Mouse (Mus musculus) hindbrain, embryonic 15.5 days (tissue): ENCODE data around the gene Fam171a2. TPM values are rescaled to one million over a fixed set of nuclear protein-coding genes. Genes with fewer than 3 reads are reported as not detected.

Experiments used
- ATAC-seq: fragments of 200-750 bp; cut with Nextera tagmentation; 2 replicates; pipeline ENCODE4 v1.8.0; 2017; ENCODE audit warnings: low read depth, moderate number of reproducible peaks, moderate TSS enrichment; ENCODE audit not compliant: low FRiP score
- H3K27ac ChIP-seq: fragments of 300-500 bp; sonication (generic); replicated peaks from 2 replicates; pipeline ENCODE4 v1.5.1; 2015; ENCODE audit warnings: mild to moderate bottlenecking, inconsistent platforms
- H3K27me3 ChIP-seq: fragments of 300-500 bp; sonication (generic); 2 replicates; pipeline ENCODE4 v1.6.1; 2015; ENCODE audit warnings: control low read depth, inconsistent platforms
- H3K36me3 ChIP-seq: fragments of 300-500 bp; sonication (generic); 2 replicates; pipeline ENCODE4 v1.6.1; 2015; ENCODE audit warnings: control low read depth, inconsistent platforms
- H3K4me1 ChIP-seq: fragments of 300-500 bp; sonication (generic); replicated peaks from 2 replicates; pipeline ENCODE4 v1.6.1; 2015; ENCODE audit warnings: control low read depth, inconsistent platforms
- H3K4me2 ChIP-seq: fragments of 300-500 bp; sonication (generic); 2 replicates; pipeline ENCODE4 v1.6.1; 2015; ENCODE audit warnings: moderate library complexity, mild to moderate bottlenecking, inconsistent platforms
- H3K4me3 ChIP-seq: fragments of 300-500 bp; sonication (generic); 2 replicates; pipeline ENCODE4 v1.5.1; 2015; ENCODE audit warnings: mild to moderate bottlenecking, inconsistent platforms
- H3K9ac ChIP-seq: fragments of 300-500 bp; sonication (generic); 2 replicates; pipeline ENCODE4 v1.6.1; 2015; ENCODE audit warnings: inconsistent platforms
- H3K9me3 ChIP-seq: fragments of 300-500 bp; sonication (generic); 2 replicates; pipeline ENCODE4 v1.6.1; 2016; ENCODE audit warnings: control low read depth, inconsistent platforms
- WGBS: fragments of 180-500 bp; shearing (Covaris S2); methylation state at CpG from one replicate; pipeline ENCODE4 v1.1.7; 2015; 5-methylcytosine and 5-hydroxymethylcytosine counted together
- polyA plus RNA-seq: library from polyadenylated mRNA; unstranded; fragments of >200 nt; fragmentation: Nextera tagmentation; extraction: Ambion mirVana; gene quantifications from 2 replicates; pipeline ENCODE4 v1.2.1, GENCODE M21; 2015

Fam171a2 gene
- polyA plus RNA-seq, result 29.3 and 30.7 TPM in 2 replicates

DNA sequence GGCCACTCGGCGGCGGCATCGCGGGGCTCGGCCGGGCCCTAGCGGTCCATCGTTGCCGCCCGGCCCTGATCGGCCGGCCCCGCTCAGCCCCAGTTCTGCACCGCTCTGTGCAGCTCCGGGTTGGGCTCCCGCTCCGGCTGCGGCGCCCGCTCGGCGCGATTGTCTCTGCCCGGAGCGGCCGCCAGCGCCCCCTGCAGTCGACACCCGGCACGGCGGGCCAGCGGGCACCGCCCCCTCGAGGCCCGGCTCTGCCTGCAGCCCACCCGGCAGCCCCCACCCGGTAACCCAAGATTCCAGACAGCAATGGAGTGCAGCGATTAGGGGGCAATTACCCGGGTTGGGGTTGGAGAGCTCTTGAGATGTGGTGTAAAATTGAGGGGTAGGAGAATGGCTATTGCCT lies at the start of gene Fam171a2:
TSS of gene Fam171a2 (minus strand) at position 186 of the 400 bp plus-strand sequence.
- H3K9me3 ChIP-seq, result no peaks in the 10 kb centered on the region
- H3K36me3 ChIP-seq, result peaks cover 12% of the 10 kb centered on the region
- 0 out of 2 replicates have a peak, but pooled peaks cover 3% of the 10 kb centered on the region for H3K27me3 ChIP-seq
- H3K4me3 ChIP-seq, result peak within 1 kb of the TSS; percentile 72
- H3K27ac ChIP-seq, result peak within 1 kb of the TSS; percentile 99
- WGBS, result under 1% methylated on average over 38 of the region's 40 CpGs
- peak within 1 kb of the TSS; percentile 65 for H3K4me2 ChIP-seq
- H3K9ac ChIP-seq, result peak within 1 kb of the TSS; percentile 97
- peaks cover 42% of the 10 kb centered on the region for H3K4me1 ChIP-seq
- ATAC-seq, result peak; percentile 74

DNA sequence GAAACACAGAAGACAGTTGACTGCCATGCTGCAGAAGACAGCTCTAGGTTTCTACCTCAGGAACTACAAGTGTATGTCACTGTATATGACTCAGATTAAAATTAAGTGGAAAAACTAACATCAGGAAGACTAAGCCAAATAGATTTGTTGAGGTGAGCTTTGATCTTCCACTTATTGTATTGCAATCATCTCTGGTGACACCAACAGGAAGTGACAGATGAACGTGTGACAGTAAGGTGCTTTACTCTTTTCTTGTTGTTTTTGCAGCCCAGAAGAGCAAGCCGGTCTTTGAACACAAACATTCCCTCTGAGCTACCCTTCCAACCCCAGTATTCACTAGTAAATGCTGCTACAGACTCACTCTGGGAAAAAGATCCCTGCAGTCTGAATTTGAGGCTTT lies 49.2 kb upstream of the Fam171a2 start:
- H3K27ac ChIP-seq, result no peak overlapping the region
- H3K4me2 ChIP-seq, result no peak overlapping the region
- H3K36me3 ChIP-seq, result peaks cover 46% of the 10 kb centered on the region
- H3K4me1 ChIP-seq, result no peaks in the 10 kb centered on the region
- H3K9ac ChIP-seq, result no peak overlapping the region
- H3K27me3 ChIP-seq, result no peaks in the 10 kb centered on the region
- H3K9me3 ChIP-seq, result no peaks in the 10 kb centered on the region
- no peak for ATAC-seq
- H3K4me3 ChIP-seq, result no peak overlapping the region
- WGBS, result 87% methylated on average over 2 of the region's 2 CpGs

DNA sequence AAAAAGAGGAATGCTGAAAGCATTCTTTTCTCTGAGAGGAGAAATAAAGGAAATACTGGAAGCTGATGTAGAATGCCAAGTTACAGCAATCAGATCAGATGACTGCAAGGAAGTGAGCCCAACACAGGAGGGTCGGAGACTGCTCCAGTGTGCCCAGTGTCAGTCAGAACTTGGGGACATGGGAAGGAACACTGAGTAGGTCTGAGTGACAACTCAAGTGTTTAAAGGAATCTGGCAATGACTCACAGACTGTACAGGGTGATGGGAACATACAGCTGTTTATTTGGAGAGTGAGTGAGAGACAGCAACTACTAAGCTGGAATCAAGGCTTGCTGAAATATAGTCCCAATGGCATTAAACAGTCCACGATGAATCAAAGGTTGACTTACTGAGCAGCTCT lies 48.7 kb upstream of the Fam171a2 start:
- H3K36me3 ChIP-seq, result peaks cover 47% of the 10 kb centered on the region
- 92% methylated on average over 2 of the region's 2 CpGs for WGBS

DNA sequence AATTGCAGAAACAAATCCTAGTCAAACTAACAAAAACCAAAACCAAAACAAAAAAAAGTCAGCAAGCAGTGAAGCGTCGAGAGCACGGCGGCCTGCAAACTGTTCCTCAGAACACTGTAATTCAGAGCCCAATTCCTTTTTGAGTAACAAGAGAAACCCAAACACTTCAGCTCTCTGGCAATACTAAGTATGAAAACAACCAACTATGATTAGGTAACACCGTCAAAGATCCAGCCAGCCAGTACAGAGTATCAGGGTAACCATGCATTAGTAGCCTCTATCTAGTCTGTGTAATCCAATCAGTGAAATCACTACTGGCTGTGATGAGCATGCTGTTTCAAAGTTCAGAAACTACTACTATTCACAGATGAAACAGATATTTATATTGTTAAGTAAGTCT lies 48.3 kb upstream of the Fam171a2 start:
- no peaks in the 10 kb centered on the region for H3K4me1 ChIP-seq
- ATAC-seq, result no peak

More for the DNA sequence above, 48.7 kb upstream of the Fam171a2 start:
- no peaks in the 10 kb centered on the region for H3K27me3 ChIP-seq
- H3K9ac ChIP-seq, result no peak overlapping the region
- no peaks in the 10 kb centered on the region for H3K4me1 ChIP-seq
- no peak overlapping the region for H3K4me2 ChIP-seq
- no peak for ATAC-seq
- no peak overlapping the region for H3K4me3 ChIP-seq
- no peak overlapping the region for H3K27ac ChIP-seq
- H3K9me3 ChIP-seq, result no peaks in the 10 kb centered on the region

DNA sequence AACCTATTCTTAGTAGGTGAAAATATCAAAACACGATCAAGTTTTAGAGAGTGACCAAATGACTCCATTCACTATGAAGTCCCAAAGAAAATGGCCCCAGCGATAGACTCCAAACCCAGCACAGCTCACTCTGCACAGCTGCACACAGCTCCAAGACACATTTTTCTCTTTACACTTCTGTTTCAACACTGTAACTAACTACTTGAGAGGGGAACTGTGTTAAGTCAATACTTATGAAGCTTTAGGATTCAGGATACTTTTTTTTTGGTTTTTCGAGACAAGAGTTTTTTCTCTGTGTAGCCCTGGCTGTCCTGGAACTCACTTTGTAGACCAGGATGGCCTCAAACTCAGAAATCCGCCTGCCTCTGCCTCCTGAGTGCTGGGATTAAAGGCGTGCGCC lies 47.6 kb upstream of the Fam171a2 start:
- H3K4me2 ChIP-seq, result no peak overlapping the region
- H3K4me3 ChIP-seq, result no peak overlapping the region
- H3K9ac ChIP-seq, result no peak overlapping the region
- H3K9me3 ChIP-seq, result no peaks in the 10 kb centered on the region
- no peaks in the 10 kb centered on the region for H3K4me1 ChIP-seq
- H3K27ac ChIP-seq, result no peak overlapping the region
- no peaks in the 10 kb centered on the region for H3K27me3 ChIP-seq
- H3K36me3 ChIP-seq, result peaks cover 38% of the 10 kb centered on the region
- 97% methylated on average over 6 of the region's 6 CpGs for WGBS
- ATAC-seq, result no peak

More for the DNA sequence above, 48.3 kb upstream of the Fam171a2 start:
- H3K36me3 ChIP-seq, result peaks cover 42% of the 10 kb centered on the region
- H3K9me3 ChIP-seq, result no peaks in the 10 kb centered on the region
- H3K27me3 ChIP-seq, result no peaks in the 10 kb centered on the region
- H3K4me2 ChIP-seq, result no peak overlapping the region
- H3K27ac ChIP-seq, result no peak overlapping the region
- 98% methylated on average over 5 of the region's 5 CpGs for WGBS
- no peak overlapping the region for H3K4me3 ChIP-seq
- no peak overlapping the region for H3K9ac ChIP-seq

DNA sequence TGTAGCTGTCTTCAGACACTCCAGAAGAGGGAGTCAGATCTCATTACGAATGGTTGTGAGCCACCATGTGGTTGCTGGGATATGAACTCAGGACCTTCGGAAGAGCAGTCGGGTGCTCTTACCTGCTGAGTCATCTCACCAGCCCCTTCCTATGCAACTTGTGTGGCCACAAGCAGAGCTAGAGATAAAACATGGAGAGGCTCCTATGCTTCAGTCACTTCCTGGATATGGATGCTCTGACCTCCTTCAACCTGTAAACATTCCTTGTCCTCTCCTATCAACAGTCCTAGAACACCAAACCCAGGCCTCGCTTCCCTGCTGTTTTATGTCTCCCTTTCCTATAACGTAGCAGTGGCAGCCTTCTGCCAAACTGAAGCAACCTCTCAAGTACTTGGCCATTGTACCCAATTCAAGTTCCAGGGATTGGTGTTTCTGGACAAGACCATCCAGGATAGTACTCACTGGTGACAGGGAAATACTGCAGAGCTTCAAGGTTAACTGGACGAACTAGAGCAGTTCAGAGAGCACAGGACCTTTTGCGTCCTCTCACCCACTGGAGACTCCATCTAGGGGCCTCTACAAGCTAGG lies 46.7 kb upstream of the Fam171a2 start:
- no peaks in the 10 kb centered on the region for H3K4me1 ChIP-seq
- no peaks in the 10 kb centered on the region for H3K9me3 ChIP-seq
- WGBS, result 90% methylated on average over 7 of the region's 7 CpGs
- no peak overlapping the region for H3K4me3 ChIP-seq
- H3K36me3 ChIP-seq, result peaks cover 30% of the 10 kb centered on the region
- H3K27me3 ChIP-seq, result no peaks in the 10 kb centered on the region
- H3K4me2 ChIP-seq, result no peak overlapping the region
- H3K9ac ChIP-seq, result no peak overlapping the region
- no peak for ATAC-seq
- no peak overlapping the region for H3K27ac ChIP-seq

DNA sequence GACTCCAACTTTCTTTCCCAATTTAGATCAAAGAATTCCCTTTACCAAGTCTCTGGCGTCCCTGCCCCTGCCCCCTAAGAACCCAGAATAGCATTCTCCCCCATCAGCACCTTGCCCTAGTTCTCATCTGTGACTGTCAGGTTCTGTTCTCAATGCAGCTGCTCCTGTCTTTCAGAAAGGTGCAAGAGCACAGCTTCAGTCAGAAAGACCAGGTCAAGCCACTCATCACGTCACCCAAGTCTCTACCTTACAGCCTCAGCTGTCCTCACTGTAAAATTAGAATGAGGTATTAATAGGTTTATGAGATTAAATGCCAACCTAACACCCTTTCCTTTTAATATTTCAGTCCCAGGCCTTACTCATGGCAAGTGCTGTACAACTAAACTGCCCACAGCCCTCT lies 45.8 kb upstream of the Fam171a2 start:
- no peak for ATAC-seq
- H3K4me3 ChIP-seq, result no peak overlapping the region
- 90% methylated on average over 2 of the region's 2 CpGs for WGBS
- no peak overlapping the region for H3K9ac ChIP-seq
- no peak overlapping the region for H3K27ac ChIP-seq
- H3K9me3 ChIP-seq, result no peaks in the 10 kb centered on the region
- peaks cover 28% of the 10 kb centered on the region for H3K36me3 ChIP-seq
- H3K27me3 ChIP-seq, result no peaks in the 10 kb centered on the region
- H3K4me2 ChIP-seq, result no peak overlapping the region
- H3K4me1 ChIP-seq, result no peaks in the 10 kb centered on the region

DNA sequence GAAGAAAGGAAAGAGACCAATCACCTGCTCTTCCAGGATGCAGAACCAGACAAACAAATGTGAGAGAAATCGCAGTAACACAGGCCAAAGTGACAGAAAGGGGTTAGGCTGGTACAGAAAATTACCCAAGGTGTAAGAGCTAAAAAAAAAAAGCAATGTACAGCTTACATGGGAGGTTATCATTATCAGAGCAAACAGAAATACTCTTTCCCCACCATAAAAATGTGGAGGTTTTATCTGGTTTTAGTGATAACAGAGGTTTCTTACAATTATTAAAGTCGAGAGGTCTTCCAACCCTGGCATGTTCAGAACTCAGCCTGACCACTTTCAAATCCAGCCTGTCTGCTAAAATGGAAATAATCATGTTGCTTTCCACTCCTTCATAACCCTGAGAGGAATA lies 40.4 kb upstream of the Fam171a2 start:
- H3K4me2 ChIP-seq, result no peak overlapping the region
- peaks cover 31% of the 10 kb centered on the region for H3K36me3 ChIP-seq
- no peak for ATAC-seq
- H3K27ac ChIP-seq, result no peak overlapping the region
- H3K9me3 ChIP-seq, result no peaks in the 10 kb centered on the region
- H3K27me3 ChIP-seq, result no peaks in the 10 kb centered on the region
- no peak overlapping the region for H3K4me3 ChIP-seq
- no peaks in the 10 kb centered on the region for H3K4me1 ChIP-seq
- H3K9ac ChIP-seq, result no peak overlapping the region
- WGBS, result 95% methylated on average over 2 of the region's 2 CpGs

DNA sequence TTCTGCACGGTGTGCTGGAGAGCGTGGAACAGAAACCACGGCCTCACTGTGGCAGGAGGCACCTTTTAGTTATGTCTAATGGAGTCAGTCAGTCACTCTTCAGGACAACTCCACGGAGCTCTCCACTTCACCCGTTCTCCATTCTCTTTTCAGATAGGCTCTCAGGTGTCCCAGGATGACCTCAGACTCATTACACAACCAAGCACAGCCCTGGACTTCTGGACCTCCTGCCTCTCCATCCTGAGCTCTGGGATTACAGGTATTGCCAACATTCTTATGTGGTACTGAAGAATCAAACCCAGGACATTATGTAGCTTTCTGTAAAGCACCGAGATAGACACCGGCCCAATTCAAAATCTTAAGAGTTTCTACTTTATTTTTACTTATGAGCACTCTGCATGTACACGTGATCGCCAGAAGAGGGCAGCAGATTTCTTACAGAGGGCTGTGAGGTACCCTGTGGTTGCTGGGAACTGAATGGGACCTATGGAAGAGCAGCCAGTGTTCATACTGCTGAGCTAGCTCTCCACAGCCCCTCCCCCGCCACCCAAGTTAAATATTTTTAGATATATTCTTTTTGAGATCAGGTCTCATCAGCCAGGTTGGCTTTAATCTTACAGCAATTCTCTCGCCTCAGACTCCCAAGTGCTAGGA lies 39.4 kb upstream of the Fam171a2 start:
- peak; percentile 77; the same call in 1 of the 2 replicates for ATAC-seq
- peaks cover 31% of the 10 kb centered on the region for H3K36me3 ChIP-seq

DNA sequence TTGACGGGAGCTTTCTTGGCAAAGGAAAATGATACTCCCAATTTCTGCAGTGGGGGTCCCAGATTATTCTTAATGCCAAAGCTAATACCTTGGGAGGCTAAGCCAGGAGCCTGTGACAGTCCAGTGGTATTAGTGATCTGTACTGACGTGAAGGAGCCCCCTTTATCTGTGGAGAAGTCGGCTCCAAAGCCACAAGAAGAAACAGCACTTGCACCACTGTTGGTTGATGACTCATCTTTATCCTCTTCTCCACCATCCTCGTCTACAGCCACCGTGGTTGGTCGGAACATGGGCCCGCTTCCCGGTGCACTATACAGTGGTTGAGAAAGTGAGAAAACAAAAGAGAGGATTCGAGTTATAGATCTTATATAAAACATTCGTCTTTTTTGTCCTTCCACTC lies 34.3 kb upstream of the Fam171a2 start:
- peaks cover 63% of the 10 kb centered on the region for H3K36me3 ChIP-seq
- H3K4me1 ChIP-seq, result no peaks in the 10 kb centered on the region
- H3K27ac ChIP-seq, result no peak overlapping the region
- ATAC-seq, result no peak
- H3K4me3 ChIP-seq, result no peak overlapping the region
- WGBS, result 96% methylated on average over 10 of the region's 10 CpGs
- no peak overlapping the region for H3K4me2 ChIP-seq
- H3K27me3 ChIP-seq, result no peaks in the 10 kb centered on the region
- H3K9me3 ChIP-seq, result no peaks in the 10 kb centered on the region
- H3K9ac ChIP-seq, result no peak overlapping the region

More for the DNA sequence above, 39.4 kb upstream of the Fam171a2 start:
- H3K9ac ChIP-seq, result no peak overlapping the region
- no peaks in the 10 kb centered on the region for H3K27me3 ChIP-seq
- no peak overlapping the region for H3K4me3 ChIP-seq
- 70% methylated on average over 11 of the region's 11 CpGs for WGBS
- no peak overlapping the region for H3K4me2 ChIP-seq
- H3K27ac ChIP-seq, result no peak overlapping the region
- no peaks in the 10 kb centered on the region for H3K4me1 ChIP-seq
- H3K9me3 ChIP-seq, result no peaks in the 10 kb centered on the region

DNA sequence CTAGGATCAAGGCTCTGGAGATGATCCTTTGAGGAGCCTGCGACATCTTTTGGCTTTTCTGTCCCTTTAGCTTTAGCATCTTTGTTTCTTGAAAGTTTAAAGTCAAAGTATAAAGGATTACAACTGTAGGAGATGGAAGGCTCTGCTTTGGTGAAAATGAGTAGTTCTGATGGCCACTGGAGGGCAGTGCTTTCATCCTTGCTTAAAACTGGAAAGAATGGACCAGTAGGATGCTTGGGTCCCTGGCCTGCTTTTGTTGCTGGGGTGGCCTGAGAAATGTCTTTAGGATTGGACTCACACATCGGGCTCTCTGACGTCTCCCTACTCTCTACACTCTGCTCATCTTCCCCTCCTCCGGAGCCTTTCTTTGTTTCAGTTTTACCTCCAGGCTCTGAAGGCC lies 33.4 kb upstream of the Fam171a2 start:
- no peaks in the 10 kb centered on the region for H3K4me1 ChIP-seq
- no peaks in the 10 kb centered on the region for H3K27me3 ChIP-seq
- H3K9me3 ChIP-seq, result no peaks in the 10 kb centered on the region
- no peak overlapping the region for H3K27ac ChIP-seq
- peaks cover 58% of the 10 kb centered on the region for H3K36me3 ChIP-seq
- H3K9ac ChIP-seq, result no peak overlapping the region
- no peak for ATAC-seq
- no peak overlapping the region for H3K4me2 ChIP-seq
- H3K4me3 ChIP-seq, result no peak overlapping the region
- whole genome bisulfite sequencing, result 76% methylated on average over 4 of the region's 4 CpGs

DNA sequence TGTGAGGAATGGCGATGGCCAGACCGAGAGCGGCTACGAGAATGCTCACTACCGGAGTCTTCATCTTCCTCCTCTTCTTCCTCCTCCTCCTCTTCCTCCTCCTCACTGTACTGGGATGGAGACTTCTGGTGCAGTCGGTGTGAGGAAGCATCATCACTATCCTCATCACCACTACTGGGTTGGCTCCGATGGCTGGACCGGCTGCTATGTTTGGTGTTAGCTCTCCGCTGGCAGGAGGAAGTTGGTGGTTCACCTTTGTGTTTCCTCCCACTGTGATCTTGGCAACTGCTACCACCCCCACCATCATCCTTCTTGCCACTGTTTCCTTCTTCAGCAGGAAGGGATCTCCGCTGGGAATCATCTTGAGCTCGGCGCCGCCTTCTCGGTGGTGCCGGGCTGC lies 32.6 kb upstream of the Fam171a2 start:
- no peak overlapping the region for H3K9ac ChIP-seq
- no peaks in the 10 kb centered on the region for H3K4me1 ChIP-seq
- H3K4me2 ChIP-seq, result no peak overlapping the region
- no peak overlapping the region for H3K4me3 ChIP-seq
- no peak overlapping the region for H3K27ac ChIP-seq
- ATAC-seq, result no peak
- 98% methylated on average over 15 of the region's 15 CpGs for WGBS
- peaks cover 53% of the 10 kb centered on the region for H3K36me3 ChIP-seq
- H3K27me3 ChIP-seq, result no peaks in the 10 kb centered on the region
- H3K9me3 ChIP-seq, result no peaks in the 10 kb centered on the region
